Mouse (Mus musculus): Measurements from ENCODE around the gene Atat1. TPM values are rescaled to one million over a fixed set of nuclear protein-coding genes. Genes with fewer than 3 reads are reported as not detected.

Atat1 gene
- total RNA-seq (2023): 10.8 and 12.3 TPM in 2 replicates

GRCm38 (mm10) chr17:35909919-35910369, at the start of gene Atat1:
TSS of gene Atat1 (minus strand) at chr17:35910075.

GRCm38 (mm10) chr17:35916297-35917142, 6.6 kb upstream of the Atat1 start, which contains the start of the genes Mrps18b and Ppp1r10:
TSS of gene Mrps18b (minus strand) at chr17:35916389.
TSS of gene Ppp1r10 (plus strand) at chr17:35916434.

GRCm38 (mm10) chr17:35896781-35897643, 12.9 kb downstream of the Atat1 start, which contains the start of gene 2310061I04Rik:
TSS of gene 2310061I04Rik (minus strand) at chr17:35897431.

GRCm38 (mm10) chr17:35879245-35880057, 30.4 kb downstream of the Atat1 start, which contains the start of gene Dhx16:
TSS of gene Dhx16 (plus strand) at chr17:35879819.

DNA sequence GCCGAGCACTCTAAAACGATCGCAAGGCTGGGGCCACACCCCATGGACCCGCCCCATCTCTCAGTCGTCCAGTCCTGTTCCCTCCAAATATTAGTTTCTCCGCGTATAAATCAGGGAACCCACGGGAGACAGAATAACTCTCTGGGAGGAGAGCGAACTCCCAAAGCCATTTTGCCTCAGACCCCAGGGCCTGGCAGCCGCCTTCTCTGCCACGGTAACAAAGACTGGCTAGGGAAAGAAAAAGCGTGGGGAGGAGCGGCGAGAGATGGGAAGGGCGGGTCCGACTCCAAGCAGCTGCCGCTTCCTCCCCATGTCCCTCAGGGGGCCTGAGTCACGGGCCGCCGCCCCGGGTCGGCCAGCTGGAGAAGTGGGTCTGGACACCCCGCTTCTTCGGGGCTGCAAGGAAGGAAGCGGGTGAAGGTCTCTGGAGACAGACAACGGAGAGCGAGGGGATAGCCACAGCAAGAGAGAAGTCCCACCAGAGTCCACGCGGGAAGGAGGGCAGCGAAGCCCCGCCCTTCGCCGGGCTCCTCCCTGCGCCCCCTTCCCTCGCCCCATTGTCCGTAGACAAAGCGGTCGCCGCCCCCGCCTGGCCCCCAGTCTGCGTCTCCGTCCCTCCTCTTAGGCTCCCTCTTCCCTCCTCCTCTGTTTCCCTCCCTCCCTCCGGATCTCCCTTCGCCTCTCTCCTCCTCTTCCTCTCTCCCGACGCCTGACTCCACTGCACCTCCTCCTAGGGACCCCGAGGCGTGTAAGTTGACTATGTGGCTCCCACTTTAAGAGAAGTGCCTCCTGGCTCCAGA, 44.2 kb downstream of the Atat1 start, which contains the start of gene Ppp1r18:
Ppp1r18 (plus strand) TSS at position 113 of the 800 bp plus-strand sequence.

GRCm38 (mm10) chr17:35861198-35861857, 48.5 kb downstream of the Atat1 start, which contains the start of gene Nrm:
TSS of gene Nrm (plus strand) at chr17:35861318.

Other genes with a start within 250 kb of the Atat1 start
- gene Vars2, start 242.5 kb downstream of the Atat1 start, total RNA-seq (2023): 5.3 and 11.6 TPM in 2 replicates
- gene Gtf2h4, start 236.3 kb downstream of the Atat1 start, total RNA-seq (2023): 4.2 and 5.6 TPM in 2 replicates
- gene Ddr1, start 205.5 kb downstream of the Atat1 start, total RNA-seq (2023): 0.13 and 0.25 TPM in 2 replicates
- gene Ier3, start 88.4 kb downstream of the Atat1 start, total RNA-seq (2023): 146 and 161 TPM in 2 replicates
- 177 and 218 TPM in 2 replicates for gene Flot1, start 86.8 kb downstream of the Atat1 start, total RNA-seq (2023)
- 358 and 363 TPM in 2 replicates for gene Tubb5, start 71.8 kb downstream of the Atat1 start, total RNA-seq (2023)
- 19.8 and 27.4 TPM in 2 replicates for gene Mdc1, start 68.6 kb downstream of the Atat1 start, total RNA-seq (2023)
- 37.7 and 48.1 TPM in 2 replicates for gene Nrm, start 48.8 kb downstream of the Atat1 start, total RNA-seq (2023)
- 276 and 319 TPM in 2 replicates for gene Ppp1r18, start 44.5 kb downstream of the Atat1 start, total RNA-seq (2023)
- gene Dhx16, start 30.3 kb downstream of the Atat1 start, total RNA-seq (2023): 54.5 and 72.8 TPM in 2 replicates
- gene 2310061I04Rik, start 12.6 kb downstream of the Atat1 start, total RNA-seq (2023): 11.3 and 14.5 TPM in 2 replicates
- gene Mrps18b, start 6.3 kb upstream of the Atat1 start, total RNA-seq (2023): 18.8 and 24.2 TPM in 2 replicates
- 65.3 and 65.4 TPM in 2 replicates for gene Ppp1r10, start 6.4 kb upstream of the Atat1 start, total RNA-seq (2023)
- gene Abcf1, start 59.7 kb upstream of the Atat1 start, total RNA-seq (2023): 66.5 and 97.8 TPM in 2 replicates
- 43.4 and 73.5 TPM in 2 replicates for gene Gnl1, start 69.8 kb upstream of the Atat1 start, total RNA-seq (2023)
- gene Prr3, start 70.2 kb upstream of the Atat1 start, total RNA-seq (2023): 26.3 and 32.8 TPM in 2 replicates
- gene H2-T24, start 110.5 kb upstream of the Atat1 start, total RNA-seq (2023): 37.5 and 37.7 TPM in 2 replicates
- gene H2-T23, start 122.8 kb upstream of the Atat1 start, total RNA-seq (2023): 151 and 156 TPM in 2 replicates
- 31.0 and 31.3 TPM in 2 replicates for gene H2-T22, start 132.7 kb upstream of the Atat1 start, total RNA-seq (2023)
- gene Gm6034, start 132.9 kb upstream of the Atat1 start, total RNA-seq (2023): 0.29 TPM in 1 of 2 replicates, not detected in the other
- gene Gm11127, start 148.3 kb upstream of the Atat1 start, total RNA-seq (2023): 34.1 and 46.2 TPM in 2 replicates
- gene Gm19684, start 211.6 kb upstream of the Atat1 start, total RNA-seq (2023): 0.68 and 1.4 TPM in 2 replicates
- gene Gm7030, start 219.3 kb upstream of the Atat1 start, total RNA-seq (2023): 1.6 and 2.5 TPM in 2 replicates